9 mouse cellular contexts compared by ENCODE assay signal in the genomic region with DNA sequence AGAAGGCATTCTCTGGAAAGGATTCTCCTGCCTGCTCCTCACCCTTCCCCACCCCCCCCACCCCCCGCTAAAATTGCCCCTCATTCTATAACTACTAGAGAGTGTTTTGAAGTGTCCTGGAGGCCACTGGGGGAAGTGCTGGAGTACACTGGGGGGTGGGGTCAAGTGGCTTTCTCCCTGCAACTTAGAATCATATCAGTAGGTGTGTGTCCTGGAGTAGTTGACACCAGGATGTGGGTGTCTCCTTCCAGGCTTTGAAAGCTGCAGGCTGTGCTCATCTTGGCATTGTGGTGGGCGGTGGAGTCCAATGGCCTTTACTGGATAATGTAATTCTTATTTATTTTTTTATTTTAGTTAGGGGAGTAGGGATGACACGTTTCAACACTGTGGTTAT. TPM values are rescaled to one million over a fixed set of nuclear protein-coding genes. Genes with fewer than 3 reads are reported as not detected.
DNase-seq lines count a peak whose midpoint lies in the region; ATAC-seq and TF ChIP-seq lines count a peak whose summit lies in the region.
"Had no signal": no experiment of that assay in that cellular context is flagged by ENCODE, and none has a peak within 500 bp of the region (broad histone marks: within the 10 kb centered on the region; RNA-seq: fewer than 3 reads in every experiment).

No protein-coding gene starts in this region.

- no peak overlapping the region for H3K27ac ChIP-seq in left cerebral cortex, adult 2 months
- H3K27ac ChIP-seq in heart, embryonic 14.5 days (replicated peaks in 1 of 2; ENCODE audit: control insufficient read depth in 1 of 2, insufficient read depth in 1 of 2, low read depth in 2 of 2, low read length in 2 of 2) = peak overlapping the region in 1 of 2 experiments; percentile 66; a peak in 1 of 4 replicates
- no peak overlapping the region for H3K27ac ChIP-seq in limb, embryonic 15.5 days
- no peak overlapping the region for H3K27ac ChIP-seq in neural tube, embryonic 12.5 days
- H3K27ac ChIP-seq in thymus, adult 2 months (ENCODE audit: control insufficient read depth, insufficient read depth, low read length) = no peak overlapping the region

- 0 out of 2 replicates have a peak, but pooled peaks have one; percentile 59 for ATAC-seq in heart, embryonic 14.5 days (ENCODE audit: insufficient number of reproducible peaks, insufficient read depth, low FRiP score, low read depth)
- ATAC-seq in limb, embryonic 15.5 days (ENCODE audit: insufficient number of reproducible peaks, low FRiP score, low TSS enrichment, low read depth) = peak; percentile 63; the same call in 1 of the 2 replicates
- peak; percentile 61 for ATAC-seq in neural tube, embryonic 12.5 days (ENCODE audit: low FRiP score, low read depth)

- H3K27me3 ChIP-seq in heart, embryonic 14.5 days (ENCODE audit: control insufficient read depth, insufficient read depth, low read length) = no peaks in the 10 kb centered on the region
- H3K27me3 ChIP-seq in limb, embryonic 15.5 days = no peaks in the 10 kb centered on the region
- no peaks in the 10 kb centered on the region for H3K27me3 ChIP-seq in neural tube, embryonic 12.5 days (replicated peaks)
- H3K27me3 ChIP-seq in thymus, adult 2 months (ENCODE audit: control insufficient read depth, insufficient read depth, low read length) = no peaks in the 10 kb centered on the region

- 30% methylated on average over 3 of the region's 3 CpGs for WGBS in heart, embryonic 14.5 days
- WGBS in limb, embryonic 15.5 days = 42% methylated on average over 3 of the region's 3 CpGs
- 50% methylated on average over 3 of the region's 3 CpGs for WGBS in neural tube, embryonic 12.5 days
- 50% methylated on average over 3 of the region's 3 CpGs for WGBS in thymus, adult 2 months

- H3K4me1 ChIP-seq in heart, embryonic 14.5 days (ENCODE audit: control insufficient read depth in 2 of 2, insufficient read depth in 2 of 2, low read length in 2 of 2) = peaks cover 0 to 8% of the 10 kb centered on the region in 2 experiments; a peak in 3 of 4 replicates
- 0 out of 2 replicates have a peak, but pooled peaks cover 5% of the 10 kb centered on the region for H3K4me1 ChIP-seq in limb, embryonic 15.5 days
- peaks cover 10% of the 10 kb centered on the region; the same call in 1 of the 2 replicates for H3K4me1 ChIP-seq in neural tube, embryonic 12.5 days
- H3K4me1 ChIP-seq in thymus, adult 2 months (replicated peaks; ENCODE audit: control insufficient read depth, insufficient read depth, low read length) = no peaks in the 10 kb centered on the region

- H3K4me2 ChIP-seq in heart, embryonic 14.5 days (ENCODE audit: low read length) = peak overlapping the region; percentile 87
- peak overlapping the region; percentile 67 for H3K4me2 ChIP-seq in limb, embryonic 15.5 days
- H3K4me2 ChIP-seq in neural tube, embryonic 12.5 days (replicated peaks) = peak overlapping the region; percentile 69

- DNase-seq in left cerebral cortex, adult 2 months (ENCODE audit: extremely low spot score in 1 of 2, low spot score in 2 of 2) = no peak
- no peak for DNase-seq in left cerebral cortex, adult 9 months (ENCODE audit: low spot score in 2 of 2)
- no peak for DNase-seq in layer of hippocampus, adult 18-20 months (ENCODE audit: low spot score in 2 of 2)
- no peak for DNase-seq in ovary, postnatal 36 days (ENCODE audit: low spot score)
- no peak for DNase-seq in thymus, adult 2 months

- TF ChIP-seq CTCF in left cerebral cortex, adult 2 months (IDR thresholded peaks at IDR 0.05) = no peak
- TF ChIP-seq CTCF in thymus, adult 2 months (IDR thresholded peaks at IDR 0.05; ENCODE audit: borderline replicate concordance, control insufficient read depth, extremely low read depth, insufficient read depth, low read length, poor library complexity) = no peak

- intact Hi-C loops in left cerebral cortex, adult 2 months (cut with DNase I) = no loop called here

- H3K9me3 ChIP-seq in heart, embryonic 14.5 days (ENCODE audit: control insufficient read depth, low read length) = no peaks in the 10 kb centered on the region
- H3K9me3 ChIP-seq in limb, embryonic 15.5 days = no peaks in the 10 kb centered on the region
- no peaks in the 10 kb centered on the region for H3K9me3 ChIP-seq in neural tube, embryonic 12.5 days

- H3K36me3 ChIP-seq in heart, embryonic 14.5 days (ENCODE audit: control insufficient read depth, insufficient read depth, low read length) = no peaks in the 10 kb centered on the region
- H3K36me3 ChIP-seq in limb, embryonic 15.5 days = no peaks in the 10 kb centered on the region
- no peaks in the 10 kb centered on the region for H3K36me3 ChIP-seq in neural tube, embryonic 12.5 days
- no peaks in the 10 kb centered on the region for H3K36me3 ChIP-seq in thymus, adult 2 months (ENCODE audit: control insufficient read depth, insufficient read depth, low read length)

- H3K9ac ChIP-seq in heart, embryonic 14.5 days (ENCODE audit: low read length) = peak overlapping the region; percentile 74
- no peak overlapping the region for H3K9ac ChIP-seq in limb, embryonic 15.5 days
- H3K9ac ChIP-seq in neural tube, embryonic 12.5 days = no peak overlapping the region

- no peak for TF ChIP-seq POLR2A in thymus, adult 2 months (IDR thresholded peaks at IDR 0.05; ENCODE audit: control insufficient read depth, extremely low read depth, insufficient read depth, low read length, poor library complexity)

- H3K4me3 ChIP-seq in left cerebral cortex, adult 2 months = peak overlapping the region; percentile 40
- H3K4me3 ChIP-seq in heart, embryonic 14.5 days (ENCODE audit: control insufficient read depth in 1 of 2, insufficient read depth in 1 of 2, low read depth in 1 of 2, low read length in 2 of 2) = peak overlapping the region; percentile 53 to 59
- peak overlapping the region; percentile 44 for H3K4me3 ChIP-seq in limb, embryonic 15.5 days
- H3K4me3 ChIP-seq in neural tube, embryonic 12.5 days = peak overlapping the region; percentile 39; the same call in 1 of the 2 replicates
- no peak overlapping the region for H3K4me3 ChIP-seq in thymus, adult 2 months (ENCODE audit: control insufficient read depth, insufficient read depth, low read length)

RNA-seq across cellular contexts. Expression of a gene that starts 0.7 kb away (rescaled TPM):
- total RNA-seq in left cerebral cortex, adult 2 months (2021) = 1 to 10 TPM; 1.9 TPM
- 8.3 and 9.9 TPM in 2 replicates for polyA plus RNA-seq in heart, embryonic 14.5 days (2014; fragmentation: Nextera tagmentation; extraction: Ambion mirVana)
- polyA plus RNA-seq in limb, embryonic 15.5 days (2015; fragmentation: Nextera tagmentation; extraction: Ambion mirVana) = 9.2 and 11.0 TPM in 2 replicates
- 2.6 and 3.4 TPM in 2 replicates for polyA plus RNA-seq in neural tube, embryonic 12.5 days (2016; fragmentation: Nextera tagmentation; extraction: Ambion mirVana)
- total RNA-seq in layer of hippocampus, adult 18-20 months (2021) = 1 to 10 TPM; 3.3 to 3.5 TPM
- 0.80 and 0.97 TPM in 2 replicates for polyA plus RNA-seq in thymus, adult 2 months (2012; rRNA removed)
- total RNA-seq: MEL had no signal
